Comparison of ENCODE assay signal across 28 mouse cellular contexts in the genomic region with DNA sequence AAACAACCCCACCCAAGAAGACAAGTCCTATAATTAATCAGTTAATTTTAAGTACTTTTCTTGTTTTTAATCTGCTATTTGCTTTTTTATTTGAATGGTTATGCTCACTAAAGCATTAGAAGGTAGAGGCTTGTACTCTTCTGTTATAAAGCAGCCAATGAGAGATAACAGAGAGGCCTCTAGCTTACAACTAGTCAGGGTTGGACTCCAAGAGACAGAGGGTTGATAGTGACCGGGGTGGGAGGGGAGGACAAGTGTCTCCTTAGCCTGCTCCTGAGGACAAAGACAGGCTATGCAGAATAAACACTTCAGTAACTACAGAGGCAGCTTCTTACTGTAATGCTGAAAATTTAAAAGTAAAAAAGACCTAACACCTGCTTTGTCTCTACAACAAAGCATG.
"Had no signal": no experiment of that assay in that cellular context is flagged by ENCODE, and none has a peak within 500 bp of the region (broad histone marks: within the 10 kb centered on the region; RNA-seq: fewer than 3 reads in every experiment).

No protein-coding gene starts in this region.

- H3K9me3 ChIP-seq: embryonic facial prominence, embryonic 10.5 days; embryonic facial prominence, embryonic 12.5 days; embryonic facial prominence, embryonic 13.5 days; embryonic facial prominence, embryonic 15.5 days; forebrain, embryonic 10.5 days; forebrain, embryonic 12.5 days; forebrain, embryonic 13.5 days; forebrain, embryonic 15.5 days had no signal

- H3K27me3 ChIP-seq: embryonic facial prominence, embryonic 12.5 days; embryonic facial prominence, embryonic 13.5 days; embryonic facial prominence, embryonic 15.5 days; forebrain, embryonic 12.5 days; forebrain, embryonic 13.5 days; forebrain, embryonic 15.5 days had no signal

- H3K9ac ChIP-seq: embryonic facial prominence, embryonic 12.5 days; embryonic facial prominence, embryonic 13.5 days; embryonic facial prominence, embryonic 15.5 days; forebrain, embryonic 12.5 days; forebrain, embryonic 13.5 days; forebrain, embryonic 15.5 days; forebrain, postnatal 0 days had no signal

- H3K4me2 ChIP-seq: embryonic facial prominence, embryonic 12.5 days; embryonic facial prominence, embryonic 13.5 days; embryonic facial prominence, embryonic 15.5 days; forebrain, embryonic 12.5 days; forebrain, embryonic 13.5 days; forebrain, embryonic 15.5 days had no signal

- H3K27ac ChIP-seq: embryonic facial prominence, embryonic 10.5 days; embryonic facial prominence, embryonic 12.5 days; embryonic facial prominence, embryonic 13.5 days; embryonic facial prominence, embryonic 15.5 days; forebrain, embryonic 10.5 days; forebrain, embryonic 12.5 days; forebrain, embryonic 13.5 days; forebrain, embryonic 15.5 days; gastrocnemius, adult 2 months; heart, adult 2 months had no signal

- ATAC-seq: forebrain, embryonic 13.5 days; forebrain, embryonic 14.5 days; forebrain, embryonic 15.5 days; forebrain, embryonic 16.5 days; forebrain, postnatal 0 days had no signal

- DNase-seq: cerebellum, adult 8-10 months; cerebellum, adult 9-10 months; cerebellum, adult 9-11 months; cerebellum, postnatal 10 days; cerebellum, postnatal 14 days; cerebellum, postnatal 25 days; cerebellum, postnatal 36 days; embryo, embryonic 11 days; forebrain, postnatal 0 days; gastrocnemius, adult 2 months; gastrocnemius, postnatal 10 days; gastrocnemius, postnatal 14 days; gastrocnemius, postnatal 25 days; gastrocnemius, postnatal 36 days; heart, adult 11 months; heart, adult 18-20 months; heart, adult 2 months had no signal

- H3K4me1 ChIP-seq: embryonic facial prominence, embryonic 10.5 days; embryonic facial prominence, embryonic 12.5 days; embryonic facial prominence, embryonic 13.5 days; embryonic facial prominence, embryonic 15.5 days; forebrain, embryonic 10.5 days; forebrain, embryonic 12.5 days; forebrain, embryonic 13.5 days; forebrain, embryonic 15.5 days had no signal

- H3K4me3 ChIP-seq: embryonic facial prominence, embryonic 10.5 days; embryonic facial prominence, embryonic 12.5 days; embryonic facial prominence, embryonic 13.5 days; embryonic facial prominence, embryonic 15.5 days; erythroblast, embryonic 14.5 days; forebrain, embryonic 10.5 days; forebrain, embryonic 12.5 days; forebrain, embryonic 13.5 days; forebrain, embryonic 15.5 days; gastrocnemius, adult 2 months; heart, adult 2 months had no signal
